Mouse (Mus musculus) limb, embryonic 14.5 days (tissue): ENCODE measurements around the gene Bcar1. TPM values are rescaled to one million over a fixed set of nuclear protein-coding genes. Genes with fewer than 3 reads are reported as not detected.

Source experiments
- ATAC-seq: fragments of 200-750 bp; cut with Nextera tagmentation; 2 replicates; pipeline ENCODE4 v1.8.0; 2017; ENCODE audit warnings: low read depth, moderate number of reproducible peaks, moderate TSS enrichment; ENCODE audit not compliant: low FRiP score
- DNase-seq: peaks from one replicate; pipeline ENCODE4 v3.0.0-alpha.2; 2015; ENCODE audit warnings: low spot score
- H3K27ac ChIP-seq: fragments of 300-500 bp; sonication (generic); replicated peaks from 2 replicates; pipeline ENCODE4 v1.5.1; 2014; ENCODE audit warnings: low read depth, mild to moderate bottlenecking, low read length, moderate library complexity, mixed read lengths
- H3K27me3 ChIP-seq: fragments of 300-500 bp; sonication (generic); 2 replicates; pipeline ENCODE4 v1.6.1; 2014; ENCODE audit warnings: low read length, mixed read lengths; ENCODE audit not compliant: control insufficient read depth, insufficient read depth
- H3K36me3 ChIP-seq: fragments of 300-500 bp; sonication (generic); 2 replicates; pipeline ENCODE4 v1.6.1; 2014; ENCODE audit warnings: mild to moderate bottlenecking, low read length, moderate library complexity, mixed read lengths; ENCODE audit not compliant: control insufficient read depth, insufficient read depth
- H3K4me1 ChIP-seq: fragments of 300-500 bp; sonication (generic); 2 replicates; pipeline ENCODE4 v1.6.1; 2014; ENCODE audit warnings: antibody characterized with exemption, low read length, mixed read lengths; ENCODE audit not compliant: control insufficient read depth, insufficient read depth
- H3K4me2 ChIP-seq: fragments of 300-500 bp; sonication (generic); replicated peaks from 2 replicates; pipeline ENCODE4 v1.6.1; 2014; ENCODE audit warnings: low read depth, mild to moderate bottlenecking, low read length, moderate library complexity; ENCODE audit not compliant: severe bottlenecking
- H3K4me3 ChIP-seq: fragments of 300-500 bp; sonication (generic); replicated peaks from 2 replicates; pipeline ENCODE4 v1.5.1; 2014; ENCODE audit warnings: low read length
- H3K9ac ChIP-seq: fragments of 300-500 bp; sonication (generic); 2 replicates; pipeline ENCODE4 v1.6.1; 2014; ENCODE audit warnings: mild to moderate bottlenecking, low read depth, low read length, moderate library complexity; ENCODE audit not compliant: severe bottlenecking
- H3K9me3 ChIP-seq: fragments of 300-500 bp; sonication (generic); 2 replicates; pipeline ENCODE4 v1.6.1; 2016; ENCODE audit warnings: low read length; ENCODE audit not compliant: control insufficient read depth
- POLR2A ChIP-seq: fragments of 200-500 bp; IDR thresholded peaks from 2 replicates; pipeline ENCODE4 v1.8.0; 2012; ENCODE audit warnings: inconsistent platforms, mild to moderate bottlenecking, moderate library complexity, borderline replicate concordance; ENCODE audit not compliant: insufficient read depth, insufficient read length; ENCODE audit errors: extremely low read depth
- WGBS: fragments of 180-500 bp; shearing (Covaris S2); extraction: QIAGEN DNeasy Blood & Tissue Kit; methylation state at CpG from one replicate; pipeline ENCODE4 v1.1.7; 2014; 5-methylcytosine and 5-hydroxymethylcytosine counted together
- polyA plus RNA-seq, 2 experiments: library from polyadenylated mRNA; depleted of rRNA in 1 of 2; stranded (reverse) in 1 of 2; unstranded in 1 of 2; fragments of >200 nt; fragmentation: Nextera tagmentation in 1 of 2; extraction: Ambion mirVana in 1 of 2; gene quantifications; 2 replicates each; pipeline versions ENCODE4 v1.2.1 to v1.2.3; 2012 to 2014

The Bcar1 gene
- polyA plus RNA-seq, 2 experiments, result 40.7 to 55.5 TPM

DNA sequence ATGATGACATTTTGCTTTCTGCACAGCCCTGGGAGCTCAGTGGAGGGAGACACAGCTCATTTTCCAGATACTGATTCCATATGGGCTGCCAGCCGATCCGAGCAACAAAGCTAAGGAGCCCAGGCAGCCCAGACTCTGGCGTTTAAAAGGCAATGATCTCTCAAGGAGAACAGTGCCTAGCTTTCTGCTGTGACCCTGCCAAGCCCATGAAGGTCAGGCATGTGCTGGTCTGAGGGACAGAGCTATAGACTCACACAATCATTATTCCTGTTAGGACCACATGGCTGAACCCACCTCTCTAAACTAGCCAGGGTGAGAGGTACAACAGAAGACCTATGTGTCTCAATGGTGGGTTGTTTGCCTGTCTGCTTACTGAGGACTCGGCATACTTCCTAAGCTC, 44.1 kb upstream of the Bcar1 start:
- no peaks in the 10 kb centered on the region for H3K27me3 ChIP-seq
- peaks cover 5% of the 10 kb centered on the region; the same call in 1 of the 2 replicates for H3K36me3 ChIP-seq
- ATAC-seq, result no peak
- peaks cover 26% of the 10 kb centered on the region for H3K4me1 ChIP-seq
- no peak overlapping the region for H3K4me3 ChIP-seq
- H3K9ac ChIP-seq, result no peak overlapping the region
- no peaks in the 10 kb centered on the region for H3K9me3 ChIP-seq
- DNase-seq, result no peak
- 25% methylated on average over 4 of the region's 4 CpGs for WGBS
- TF ChIP-seq POLR2A, result no peak
- no peak overlapping the region for H3K4me2 ChIP-seq
- peak overlapping the region; percentile 67 for H3K27ac ChIP-seq

DNA sequence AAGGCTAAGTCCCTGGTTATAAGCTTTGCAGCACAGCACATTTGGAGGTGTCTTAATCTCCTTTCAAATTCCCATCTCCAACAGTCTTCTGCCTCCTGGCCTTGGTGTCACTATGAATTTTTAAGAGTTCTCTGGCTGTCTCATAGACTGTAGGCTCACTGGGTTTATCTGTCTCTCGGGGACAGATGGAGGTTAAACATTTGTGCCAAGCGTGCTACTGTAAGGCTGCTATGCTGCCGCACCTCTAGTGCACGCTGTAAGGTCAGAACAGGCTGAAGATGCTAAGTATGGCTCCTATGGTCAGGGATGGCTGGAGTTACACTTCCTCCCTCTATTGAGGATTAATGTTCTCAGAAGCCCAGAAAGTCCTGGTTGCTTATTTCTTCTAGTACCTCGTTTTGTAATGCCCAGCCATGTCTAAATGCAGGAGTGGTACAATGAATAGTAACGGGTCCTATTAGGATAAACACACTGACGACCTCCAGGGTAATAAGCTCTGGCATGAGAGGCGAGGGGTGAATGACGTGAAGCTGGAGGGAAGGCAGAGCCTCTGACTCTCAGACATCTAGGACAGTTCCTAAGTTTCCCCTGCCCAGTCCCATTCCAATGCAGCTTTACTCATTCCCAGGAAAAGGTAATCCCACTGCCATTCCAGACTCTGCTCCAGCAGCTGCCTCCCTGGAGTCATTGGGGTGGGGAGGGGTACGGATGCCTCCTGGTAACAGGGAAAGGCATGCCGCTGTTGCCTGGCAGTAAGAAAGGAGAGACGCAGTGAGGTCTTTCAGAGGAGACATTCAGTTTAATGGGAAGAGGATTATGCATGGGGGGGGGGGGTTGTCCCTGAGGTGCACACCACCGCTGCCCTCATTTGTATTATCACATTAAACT, 43.3 kb upstream of the Bcar1 start:
- no peak overlapping the region for H3K9ac ChIP-seq
- H3K36me3 ChIP-seq, result peaks cover 5% of the 10 kb centered on the region; the same call in 1 of the 2 replicates
- WGBS, result 45% methylated on average over 13 of the region's 13 CpGs
- DNase-seq (no peak), ATAC-seq (peak; percentile 35; the same call in 1 of the 2 replicates)
- no peak overlapping the region for H3K4me3 ChIP-seq
- H3K27ac ChIP-seq, result no peak overlapping the region
- 0 out of 2 replicates have a peak overlapping the region, but pooled peaks have one; percentile 5 for H3K4me2 ChIP-seq
- H3K9me3 ChIP-seq, result no peaks in the 10 kb centered on the region
- peaks cover 26% of the 10 kb centered on the region for H3K4me1 ChIP-seq
- no peaks in the 10 kb centered on the region for H3K27me3 ChIP-seq
- no peak for TF ChIP-seq POLR2A

DNA sequence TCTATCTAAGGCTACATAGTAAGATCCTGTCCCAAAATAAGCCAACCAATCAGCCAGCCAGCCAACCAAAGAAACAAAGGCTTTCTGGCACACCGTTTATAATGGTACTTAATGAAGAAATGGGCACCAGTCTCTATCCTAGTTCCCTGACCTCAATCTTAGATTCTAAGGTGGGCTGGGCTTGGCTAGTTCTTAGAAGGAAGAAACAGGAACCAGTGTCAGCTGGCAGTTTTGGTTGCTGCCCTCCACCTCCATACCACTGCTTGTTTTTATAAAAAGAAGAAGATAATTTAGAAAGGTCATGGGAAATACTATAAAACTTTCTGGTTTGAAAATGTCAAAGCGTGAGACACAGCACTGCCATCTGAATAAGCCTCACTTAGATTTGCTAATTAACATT, 42.5 kb upstream of the Bcar1 start:
- H3K4me3 ChIP-seq, result no peak overlapping the region
- H3K9ac ChIP-seq, result no peak overlapping the region
- no peaks in the 10 kb centered on the region for H3K27me3 ChIP-seq
- no peak for DNase-seq
- TF ChIP-seq POLR2A, result no peak
- H3K4me1 ChIP-seq, result peaks cover 26% of the 10 kb centered on the region
- 93% methylated on average over 2 of the region's 2 CpGs for WGBS
- H3K36me3 ChIP-seq, result peaks cover under 1% of the 10 kb centered on the region; the same call in 1 of the 2 replicates
- no peak overlapping the region for H3K4me2 ChIP-seq
- ATAC-seq, result no peak
- no peak overlapping the region for H3K27ac ChIP-seq
- no peaks in the 10 kb centered on the region for H3K9me3 ChIP-seq

DNA sequence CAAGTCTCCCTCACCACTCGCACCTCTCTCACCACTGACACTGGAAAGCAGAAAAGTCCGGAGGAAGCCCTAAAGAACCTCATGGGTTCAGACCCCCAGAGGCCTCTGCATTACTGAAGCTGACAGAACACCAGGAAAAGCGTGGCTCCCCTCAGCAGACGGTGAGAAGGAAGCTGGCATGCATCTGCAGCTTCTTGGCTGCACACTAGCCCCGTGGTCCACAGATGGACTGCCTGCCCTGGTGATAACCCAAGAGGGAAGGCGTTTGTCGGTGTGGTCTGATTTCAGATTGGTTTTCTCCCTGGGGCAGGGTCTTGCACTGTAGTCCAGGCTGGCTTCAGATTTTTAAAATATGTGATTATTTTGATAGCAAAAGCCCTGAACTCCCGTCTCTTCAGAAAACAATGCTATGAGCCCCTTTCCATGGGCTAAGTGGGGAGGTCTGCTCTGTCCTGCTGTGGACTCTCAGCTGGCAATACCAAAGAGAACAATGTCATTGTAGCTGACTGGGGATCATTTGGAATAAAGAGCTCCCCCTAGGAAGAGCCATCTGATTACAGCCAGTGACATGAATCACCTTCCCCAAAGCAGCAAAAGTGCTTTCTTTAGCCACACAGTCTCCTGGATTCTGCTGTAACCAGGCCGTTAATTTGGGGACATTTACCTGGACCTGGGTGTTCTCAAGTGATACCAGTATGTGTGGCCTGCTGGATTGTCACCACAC, 39.2 kb upstream of the Bcar1 start:
- Histone ChIP-seq H3K9ac (no peak overlapping the region), H3K4me3 (no peak overlapping the region), H3K9me3 (no peaks in the 10 kb centered on the region), H3K27ac (no peak overlapping the region), H3K36me3 (peaks cover 15% of the 10 kb centered on the region), H3K4me2 (no peak overlapping the region), H3K4me1 (peaks cover 18% of the 10 kb centered on the region), H3K27me3 (no peaks in the 10 kb centered on the region)
- 81% methylated on average over 9 of the region's 9 CpGs for WGBS
- ATAC-seq, result no peak
- TF ChIP-seq POLR2A, result no peak
- DNase-seq, result no peak

DNA sequence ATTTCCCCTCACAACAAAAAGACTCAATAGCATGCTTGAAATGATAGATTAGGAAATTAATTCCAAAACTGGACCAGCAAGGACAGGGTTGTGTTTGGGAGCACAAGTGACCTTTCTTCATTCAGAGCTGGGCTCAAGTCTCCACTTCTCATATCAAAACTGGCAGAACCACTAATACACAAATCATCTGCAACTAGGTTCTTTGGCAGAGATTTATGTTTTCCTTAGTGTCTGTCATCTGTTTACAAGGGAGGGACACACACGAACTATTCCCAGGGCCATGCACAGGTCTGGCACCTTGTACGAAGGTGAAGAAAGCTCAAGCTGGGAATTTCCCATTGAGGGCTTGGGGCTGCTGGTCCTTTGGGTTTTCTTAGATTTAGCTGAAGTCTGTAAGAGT, 38.6 kb upstream of the Bcar1 start:
- H3K27me3 ChIP-seq, result no peaks in the 10 kb centered on the region
- no peak for TF ChIP-seq POLR2A
- H3K4me1 ChIP-seq, result peaks cover 12% of the 10 kb centered on the region
- H3K4me3 ChIP-seq, result no peak overlapping the region
- no peak overlapping the region for H3K27ac ChIP-seq
- H3K36me3 ChIP-seq, result peaks cover 22% of the 10 kb centered on the region
- 69% methylated on average over 2 of the region's 2 CpGs for WGBS
- H3K4me2 ChIP-seq, result no peak overlapping the region
- H3K9ac ChIP-seq, result no peak overlapping the region
- DNase-seq (no peak), ATAC-seq (no peak)
- H3K9me3 ChIP-seq, result no peaks in the 10 kb centered on the region
